In the genomic region with DNA sequence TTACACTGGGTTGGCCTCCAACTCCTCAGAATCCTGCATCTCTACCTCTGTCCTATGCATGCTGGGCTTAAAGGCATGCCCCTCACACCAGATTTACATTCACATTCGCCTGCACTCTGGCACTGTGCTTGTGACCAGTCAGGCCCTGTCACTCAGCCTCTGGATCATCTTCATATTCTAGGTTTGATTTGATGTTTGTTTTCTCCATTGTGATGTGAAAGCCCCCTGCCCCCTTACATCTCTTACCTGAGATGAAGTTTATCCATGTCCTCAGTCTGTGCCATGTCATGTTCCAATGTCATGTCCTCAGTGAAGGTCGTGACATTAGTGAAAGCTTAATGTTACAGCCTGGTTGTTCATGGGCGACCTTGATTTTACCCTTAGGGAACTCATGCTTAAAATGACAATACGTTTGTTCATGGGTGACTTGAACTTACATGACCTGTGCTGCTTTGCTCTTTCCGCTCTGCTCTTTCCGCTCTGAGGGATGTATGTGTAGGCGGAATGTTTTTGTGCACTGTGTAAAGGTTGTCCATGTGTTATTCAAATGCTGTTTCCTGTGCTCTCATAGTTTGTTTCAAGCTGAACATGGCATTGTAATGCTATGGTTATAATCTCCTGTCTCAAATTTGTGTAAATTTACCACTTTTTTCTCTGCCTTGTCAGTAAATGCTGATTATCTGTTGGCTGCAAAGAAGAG, we compare ENCODE assay signal across 20 mouse cellular contexts.
DNase-seq lines count a peak whose midpoint lies in the region; ATAC-seq and TF ChIP-seq lines count a peak whose summit lies in the region.
"Had no signal": no experiment of that assay in that cellular context is flagged by ENCODE, and none has a peak within 500 bp of the region (broad histone marks: within the 10 kb centered on the region; RNA-seq: fewer than 3 reads in every experiment).

No protein-coding gene starts in this region.

- H3K4me1 ChIP-seq in kidney, embryonic 15.5 days = peaks cover 19% of the 10 kb centered on the region
- peaks cover 2% of the 10 kb centered on the region; the same call in 1 of the 2 replicates for H3K4me1 ChIP-seq in spleen, adult 2 months (ENCODE audit: control insufficient read depth, insufficient read depth, insufficient read length)
- no peaks in the 10 kb centered on the region for H3K4me1 ChIP-seq in forebrain, postnatal 0 days (ENCODE audit: insufficient read depth)

- no peaks in the 10 kb centered on the region for H3K9me3 ChIP-seq in kidney, embryonic 15.5 days (replicated peaks)
- no peaks in the 10 kb centered on the region for H3K9me3 ChIP-seq in forebrain, postnatal 0 days (ENCODE audit: low read length)
- H3K9me3 ChIP-seq: embryonic facial prominence, embryonic 10.5 days; forebrain, embryonic 12.5 days; limb, embryonic 10.5 days; neural tube, embryonic 12.5 days had no signal

- H3K4me3 ChIP-seq in kidney, embryonic 15.5 days (replicated peaks) = no peak overlapping the region
- H3K4me3 ChIP-seq in spleen, adult 2 months (ENCODE audit: extremely low read depth, insufficient read depth, insufficient read length) = no peak overlapping the region
- H3K4me3 ChIP-seq in forebrain, postnatal 0 days (ENCODE audit: low read depth, low read length) = no peak overlapping the region
- H3K4me3 ChIP-seq: embryonic facial prominence, embryonic 10.5 days; forebrain, embryonic 12.5 days; limb, embryonic 10.5 days; neural tube, embryonic 12.5 days had no signal

- H3K4me2 ChIP-seq in kidney, embryonic 15.5 days = no peak overlapping the region
- no peak overlapping the region for H3K4me2 ChIP-seq in forebrain, postnatal 0 days (ENCODE audit: low read depth)
- H3K4me2 ChIP-seq: forebrain, embryonic 12.5 days; hindbrain, embryonic 14.5 days; neural tube, embryonic 12.5 days had no signal

- no peak overlapping the region for H3K9ac ChIP-seq in kidney, embryonic 15.5 days
- H3K9ac ChIP-seq in forebrain, postnatal 0 days = no peak overlapping the region
- H3K9ac ChIP-seq: forebrain, embryonic 12.5 days; hindbrain, embryonic 14.5 days; liver, postnatal 0 days; neural tube, embryonic 12.5 days had no signal

- TF ChIP-seq POLR2A in spleen, adult 2 months (IDR thresholded peaks at IDR 0.05; ENCODE audit: low read depth, low read length) = no peak

- 39% methylated on average over 7 of the region's 7 CpGs for WGBS in kidney, embryonic 15.5 days
- 56% methylated on average over 7 of the region's 7 CpGs for WGBS in spleen, adult 2 months
- whole genome bisulfite sequencing in forebrain, postnatal 0 days = 73% methylated on average over 7 of the region's 7 CpGs

- H3K36me3 ChIP-seq in kidney, embryonic 15.5 days = no peaks in the 10 kb centered on the region
- H3K36me3 ChIP-seq in spleen, adult 2 months (ENCODE audit: control insufficient read depth, insufficient read depth, low read length) = no peaks in the 10 kb centered on the region
- H3K36me3 ChIP-seq in splenic B cell, adult 2 months (ENCODE audit: control insufficient read depth, insufficient read depth, low read length, poor library complexity, severe bottlenecking) = no peaks in the 10 kb centered on the region
- H3K36me3 ChIP-seq in forebrain, postnatal 0 days (ENCODE audit: insufficient read depth) = no peaks in the 10 kb centered on the region
- H3K36me3 ChIP-seq: embryonic facial prominence, embryonic 10.5 days; forebrain, embryonic 12.5 days; limb, embryonic 10.5 days; neural tube, embryonic 12.5 days had no signal

- DNase-seq in kidney, adult 9 months = no peak
- DNase-seq in spleen, adult 2 months (ENCODE audit: low read depth in 1 of 2, low spot score in 2 of 2) = peak; percentile 38 to 58
- DNase-seq in spleen, adult 12 weeks (ENCODE audit: low spot score) = no peak
- peak; percentile 14 for DNase-seq in R1 (ENCODE audit: low read depth, low spot score)
- DNase-seq in splenic B cell, adult 2 months (ENCODE audit: low read depth, low spot score) = peak; percentile 76
- no peak for DNase-seq in forebrain, postnatal 0 days
- DNase-seq: adrenal gland, postnatal 14 days; cerebellum, postnatal 14 days; heart, postnatal 36 days; kidney, postnatal 4 days; liver, postnatal 0 days; lung, postnatal 4 days; thymus, postnatal 36 days had no signal

- TF ChIP-seq CTCF in spleen, adult 2 months (IDR thresholded peaks at IDR 0.05; ENCODE audit: extremely low read depth, insufficient read depth, insufficient read length, insufficient replicate concordance) = no peak
- no peak for TF ChIP-seq CTCF in forebrain, postnatal 0 days (IDR thresholded peaks at IDR 0.05; ENCODE audit: low read depth)

- H3K27me3 ChIP-seq in kidney, embryonic 15.5 days = no peaks in the 10 kb centered on the region
- no peaks in the 10 kb centered on the region for H3K27me3 ChIP-seq in spleen, adult 2 months (ENCODE audit: control insufficient read depth, insufficient read depth, low read length)
- H3K27me3 ChIP-seq in splenic B cell, adult 2 months (ENCODE audit: control insufficient read depth, insufficient read depth, low read length, poor library complexity, severe bottlenecking) = no peaks in the 10 kb centered on the region
- H3K27me3 ChIP-seq in forebrain, postnatal 0 days (ENCODE audit: insufficient read depth, low read length) = no peaks in the 10 kb centered on the region
- H3K27me3 ChIP-seq: neural tube, embryonic 12.5 days had no signal

- H3K27ac ChIP-seq in kidney, embryonic 15.5 days = 0 out of 2 replicates have a peak overlapping the region, but pooled peaks have one; percentile 39
- H3K27ac ChIP-seq in spleen, adult 2 months (ENCODE audit: insufficient read depth, low read length) = peak overlapping the region; percentile 49; the same call in 1 of the 2 replicates
- H3K27ac ChIP-seq in forebrain, postnatal 0 days (ENCODE audit: low read depth, low read length) = no peak overlapping the region
- H3K27ac ChIP-seq: embryonic facial prominence, embryonic 10.5 days; forebrain, embryonic 12.5 days; hindbrain, embryonic 14.5 days; limb, embryonic 10.5 days; neural tube, embryonic 12.5 days had no signal

- ATAC-seq in kidney, embryonic 15.5 days (replicated peaks; ENCODE audit: low FRiP score) = peak; percentile 52; the same call in 1 of the 2 replicates
- ATAC-seq in forebrain, postnatal 0 days = no peak
- ATAC-seq: intestine, embryonic 16.5 days; liver, postnatal 0 days had no signal

Comparison
In these comparisons a context has a peak if more than half of its experiments do, and no peak if none do; other contexts are left out.
1. DNase-seq: peak in spleen, adult 2 months (2 of 2), R1 (single experiment) and splenic B cell, adult 2 months (single experiment); none in kidney, adult 9 months (single experiment), spleen, adult 12 weeks (single experiment) and forebrain, postnatal 0 days (single experiment).